Mouse (Mus musculus): ENCODE measurements around the gene Anapc11.

- TF ChIP-seq CTCF (IDR thresholded peaks at IDR 0.05; ENCODE audit: insufficient read depth, low read depth, low read length) (no peak), POLR2A (IDR thresholded peaks at IDR 0.05; ENCODE audit: insufficient read depth, low read depth, low read length) (no peak)
Measured at GRCm38 (mm10) chr11:120571122-120571521, 27.1 kb upstream of the Anapc11 start.
